Mouse (Mus musculus) myocyte (in vitro differentiated cells): Measurements from ENCODE around the gene Mcur1. TPM values are rescaled to one million over a fixed set of nuclear protein-coding genes. Genes with fewer than 3 reads are reported as not detected.

ENCODE experiments used
- H3K27me3 ChIP-seq: one replicate; pipeline ENCODE4 v1.6.1; 2011; ENCODE audit not compliant: control insufficient read depth, insufficient read depth, insufficient read length
- H3K36me3 ChIP-seq: one replicate; pipeline ENCODE4 v1.6.1; 2011; ENCODE audit not compliant: control insufficient read depth, insufficient read depth
- H3K4me2 ChIP-seq: one replicate; pipeline ENCODE4 v1.6.1; 2011; ENCODE audit warnings: low read depth, control low read depth
- H3K4me3 ChIP-seq: one replicate; pipeline ENCODE4 v1.5.1; 2011; ENCODE audit warnings: mild to moderate bottlenecking, control low read depth, moderate library complexity
- H3K79me2 ChIP-seq: one replicate; pipeline ENCODE4 v1.6.1; 2011; ENCODE audit not compliant: control insufficient read depth, insufficient read depth
- H3ac ChIP-seq: one replicate; pipeline ENCODE4 v1.6.1; 2011; ENCODE audit not compliant: control insufficient read depth, insufficient read length
- CEBPB ChIP-seq: IDR thresholded peaks from 2 replicates; pipeline ENCODE4 v1.6.1; 2011; ENCODE audit warnings: mild to moderate bottlenecking, moderate library complexity; ENCODE audit not compliant: poor library complexity, insufficient read depth, severe bottlenecking
- E2F4 ChIP-seq: IDR thresholded peaks from one replicate; pipeline ENCODE4 v1.6.1; 2011; ENCODE audit warnings: mild to moderate bottlenecking, control low read depth, moderate library complexity; ENCODE audit not compliant: insufficient read depth
- MAX ChIP-seq: IDR thresholded peaks from one replicate; pipeline ENCODE4 v1.6.1; 2011; ENCODE audit warnings: low read depth, mild to moderate bottlenecking, control low read depth
- MYOD1 ChIP-seq, 3 experiments: IDR thresholded peaks; one replicate each; pipeline ENCODE4 v1.6.1; 2011; ENCODE audit warnings: control low read depth in 2 of 3, low read depth in 2 of 3, mild to moderate bottlenecking in 2 of 3, moderate library complexity in 1 of 3; ENCODE audit not compliant: insufficient read length in 2 of 3, control insufficient read depth in 1 of 3
- MYOG ChIP-seq, 3 experiments: IDR thresholded peaks; one replicate each; pipeline ENCODE4 v1.6.1; 2011; ENCODE audit warnings: control low read depth in 2 of 3, low read depth in 2 of 3, mild to moderate bottlenecking in 2 of 3; ENCODE audit not compliant: insufficient read length in 2 of 3, control insufficient read depth in 1 of 3, insufficient read depth in 1 of 3
- POLR2A ChIP-seq: IDR thresholded peaks from one replicate; pipeline ENCODE4 v1.6.1; 2011; ENCODE audit warnings: low read depth, mild to moderate bottlenecking, control low read depth, moderate library complexity; ENCODE audit not compliant: insufficient read length
- POLR2AphosphoS2 ChIP-seq: IDR thresholded peaks from one replicate; pipeline ENCODE4 v1.6.1; 2011; ENCODE audit warnings: low read depth, control low read depth; ENCODE audit not compliant: insufficient read length
- REST ChIP-seq: IDR thresholded peaks from one replicate; pipeline ENCODE4 v1.6.1; 2011; ENCODE audit warnings: mild to moderate bottlenecking, control low read depth, moderate library complexity; ENCODE audit not compliant: insufficient read depth, insufficient read length
- SRF ChIP-seq: IDR thresholded peaks from one replicate; pipeline ENCODE4 v1.6.1; 2011; ENCODE audit warnings: low read depth; ENCODE audit not compliant: control insufficient read depth, insufficient read length
- TCF12 ChIP-seq: IDR thresholded peaks from one replicate; pipeline ENCODE4 v1.6.1; 2011; ENCODE audit warnings: mild to moderate bottlenecking, control low read depth; ENCODE audit not compliant: poor library complexity, insufficient read depth, severe bottlenecking
- TCF3 ChIP-seq: IDR thresholded peaks from one replicate; pipeline ENCODE4 v1.6.1; 2011; ENCODE audit warnings: low read depth, control low read depth; ENCODE audit not compliant: insufficient read length
- USF1 ChIP-seq: IDR thresholded peaks from one replicate; pipeline ENCODE4 v1.6.1; 2011; ENCODE audit warnings: low read depth, mild to moderate bottlenecking, control low read depth, moderate library complexity
- polyA plus RNA-seq: library from polyadenylated mRNA; unstranded; fragments of >200 nt; fragmentation: generic; extraction: Trizol; gene quantifications from one replicate; pipeline ENCODE4 v1.2.1, GENCODE M21; 2012; ENCODE audit warnings: missing spikeins

Gene Mcur1
- polyA plus RNA-seq: 5.7 TPM

DNA sequence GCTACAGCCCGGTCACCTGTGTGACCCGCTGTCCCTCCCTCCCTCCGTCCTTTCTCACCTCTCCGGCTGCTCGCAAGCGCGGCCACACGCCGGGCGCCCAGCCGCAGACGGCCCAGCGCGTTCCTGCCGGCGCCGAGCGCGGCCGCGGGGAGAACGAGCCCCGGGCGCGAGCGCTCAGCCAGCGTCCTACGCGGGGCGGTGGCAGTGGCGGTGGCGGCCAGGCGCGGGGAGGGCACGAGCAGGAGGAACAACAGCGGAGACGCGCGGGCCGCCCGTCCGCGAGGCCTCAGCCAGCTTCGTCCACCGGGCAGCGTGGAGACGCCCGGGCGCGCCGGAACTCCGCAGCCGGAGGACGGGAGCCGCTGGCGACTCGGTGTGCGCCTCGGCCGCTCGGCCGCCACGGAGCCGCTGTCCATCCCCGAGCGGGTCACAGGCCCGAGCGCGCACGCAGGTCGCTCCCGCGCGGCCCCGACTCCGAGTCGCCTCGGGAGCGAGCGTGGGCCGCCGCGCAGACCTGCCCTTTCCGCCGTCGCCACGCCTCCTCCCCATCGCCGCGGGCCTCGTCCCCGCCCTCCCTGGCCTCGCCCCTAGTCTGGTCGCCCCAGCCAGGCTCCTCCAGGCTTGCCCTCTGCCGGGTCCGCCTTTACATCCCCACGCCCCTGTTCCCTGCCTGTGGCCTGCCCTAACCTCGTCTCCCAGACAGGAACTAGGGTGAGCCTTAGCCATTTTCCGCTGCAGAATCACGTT, at the start of gene Mcur1:
TSS of gene Mcur1 (minus strand) at position 481 of the 747 bp plus-strand sequence.
- Histone ChIP-seq H3K36me3 (no peaks in the 10 kb centered on the region), H3K27me3 (no peaks in the 10 kb centered on the region), H3K4me3 (peak within 1 kb of the TSS; percentile 36), H3ac (peak within 1 kb of the TSS; percentile 78), H3K79me2 (peaks cover 12% of the 10 kb centered on the region), H3K4me2 (peak within 1 kb of the TSS; percentile 93)
- no peak for TF ChIP-seq E2F4
- TF ChIP-seq POLR2AphosphoS2: peak; percentile 90
- TF ChIP-seq MYOD1 (IDR thresholded peaks at IDR 0.05; ENCODE audit: control insufficient read depth in 1 of 3, insufficient read length in 2 of 3, low read depth in 2 of 3): peak in 1 of 3 experiments; percentile 22
- TF ChIP-seq POLR2A: peak; percentile 81
- peak in 1 of 3 experiments; percentile 30 for TF ChIP-seq MYOG (IDR thresholded peaks at IDR 0.05; ENCODE audit: control insufficient read depth in 1 of 3, insufficient read depth in 1 of 3, insufficient read length in 2 of 3, low read depth in 2 of 3)
- no peak for TF ChIP-seq CEBPB

GRCm38 (mm10) chr13:43608854-43609253, 48.9 kb upstream of the Mcur1 start:
- no peaks in the 10 kb centered on the region for H3K36me3 ChIP-seq
- TF ChIP-seq TCF12 (no peak), REST (no peak), E2F4 (no peak), POLR2AphosphoS2 (no peak), TCF3 (no peak), MAX (no peak), MYOD1 (IDR thresholded peaks at IDR 0.05; ENCODE audit: control insufficient read depth in 1 of 3, insufficient read length in 2 of 3, low read depth in 2 of 3) (no peak), POLR2A (no peak)
- H3K4me2 ChIP-seq: no peak overlapping the region
- H3K4me3 ChIP-seq: no peak overlapping the region
- H3K79me2 ChIP-seq: no peaks in the 10 kb centered on the region
- H3K27me3 ChIP-seq: peaks cover 7% of the 10 kb centered on the region
- H3ac ChIP-seq: no peak overlapping the region

GRCm38 (mm10) chr13:43603042-43603441, 43.1 kb upstream of the Mcur1 start:
- H3K27me3 ChIP-seq: peaks cover 17% of the 10 kb centered on the region
- H3ac ChIP-seq: no peak overlapping the region
- H3K79me2 ChIP-seq: no peaks in the 10 kb centered on the region
- H3K36me3 ChIP-seq: no peaks in the 10 kb centered on the region
- H3K4me2 ChIP-seq: no peak overlapping the region
- TF ChIP-seq MYOD1 (IDR thresholded peaks at IDR 0.05; ENCODE audit: control insufficient read depth in 1 of 3, insufficient read length in 2 of 3, low read depth in 2 of 3): no peak
- TF ChIP-seq CEBPB: no peak
- TF ChIP-seq REST: no peak
- no peak for TF ChIP-seq TCF12
- no peak for TF ChIP-seq MAX
- no peak for TF ChIP-seq POLR2A
- no peak for TF ChIP-seq E2F4
- TF ChIP-seq TCF3: no peak
- TF ChIP-seq SRF: no peak
- TF ChIP-seq MYOG (IDR thresholded peaks at IDR 0.05; ENCODE audit: control insufficient read depth in 1 of 3, insufficient read depth in 1 of 3, insufficient read length in 2 of 3, low read depth in 2 of 3): no peak
- TF ChIP-seq POLR2AphosphoS2: no peak
- no peak for TF ChIP-seq USF1
- no peak overlapping the region for H3K4me3 ChIP-seq

DNA sequence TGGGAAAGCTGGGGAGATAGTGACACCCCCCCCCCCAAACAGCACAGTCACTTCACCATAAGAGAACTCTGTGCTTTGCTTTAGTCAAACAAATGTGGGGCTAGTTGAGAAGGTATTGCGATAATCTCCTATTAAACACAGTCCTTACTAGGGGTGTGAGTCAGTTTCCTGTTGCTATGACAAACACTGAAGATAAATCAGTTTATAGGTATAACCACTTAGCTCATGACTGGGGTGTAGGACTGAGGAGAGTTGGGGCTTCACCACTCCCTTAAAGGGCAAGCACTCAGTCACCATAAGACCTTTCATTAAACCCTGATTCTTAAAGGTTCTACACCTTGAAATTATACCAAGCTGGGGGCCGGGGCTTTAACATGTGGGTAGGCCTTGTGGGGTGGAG, 42.4 kb upstream of the Mcur1 start:
- TF ChIP-seq TCF12: no peak
- no peak overlapping the region for H3ac ChIP-seq
- no peak overlapping the region for H3K4me3 ChIP-seq
- no peaks in the 10 kb centered on the region for H3K36me3 ChIP-seq
- peaks cover 17% of the 10 kb centered on the region for H3K27me3 ChIP-seq
- no peak overlapping the region for H3K4me2 ChIP-seq
- no peaks in the 10 kb centered on the region for H3K79me2 ChIP-seq

GRCm38 (mm10) chr13:43600967-43601366, 41.0 kb upstream of the Mcur1 start:
- TF ChIP-seq TCF3 (no peak), POLR2AphosphoS2 (no peak), E2F4 (no peak), MYOG (IDR thresholded peaks at IDR 0.05; ENCODE audit: control insufficient read depth in 1 of 3, insufficient read depth in 1 of 3, insufficient read length in 2 of 3, low read depth in 2 of 3) (no peak), MAX (no peak), REST (no peak), CEBPB (no peak), USF1 (no peak), POLR2A (no peak), MYOD1 (IDR thresholded peaks at IDR 0.05; ENCODE audit: control insufficient read depth in 1 of 3, insufficient read length in 2 of 3, low read depth in 2 of 3) (no peak), TCF12 (no peak), SRF (no peak)
- Histone ChIP-seq H3K4me2 (no peak overlapping the region), H3ac (no peak overlapping the region), H3K27me3 (peaks cover 17% of the 10 kb centered on the region), H3K4me3 (no peak overlapping the region), H3K79me2 (no peaks in the 10 kb centered on the region), H3K36me3 (no peaks in the 10 kb centered on the region)
